Mouse (Mus musculus): ENCODE measurements at regions not wholly inside any gene's neighbourhood (a gene's known extent, or its start where the extent isn't known, plus 50 kb on each side); places are given as distances from the start of the nearest gene placed in this dataset.

- TF ChIP-seq POLR2A (IDR thresholded peaks at IDR 0.05; ENCODE audit: insufficient read length, low read depth) (no peak), CEBPB (IDR thresholded peaks at IDR 0.05; ENCODE audit: insufficient read depth, poor library complexity, severe bottlenecking) (no peak), TCF12 (IDR thresholded peaks at IDR 0.05; ENCODE audit: insufficient read depth, poor library complexity, severe bottlenecking) (no peak), USF1 (IDR thresholded peaks at IDR 0.05; ENCODE audit: low read depth) (no peak), POLR2AphosphoS2 (IDR thresholded peaks at IDR 0.05; ENCODE audit: insufficient read length, low read depth) (no peak), REST (IDR thresholded peaks at IDR 0.05; ENCODE audit: insufficient read depth, insufficient read length) (no peak), E2F4 (IDR thresholded peaks at IDR 0.05; ENCODE audit: insufficient read depth) (no peak), TCF3 (IDR thresholded peaks at IDR 0.05; ENCODE audit: insufficient read length, low read depth) (no peak)
Measured at GRCm38 (mm10) chr3:136491683-136492082, 165.8 kb upstream of the Bank1 start.
